Mouse (Mus musculus) MEL (cell line): ENCODE measurements around the gene Rapgef1.

Source experiments
- CHD2 ChIP-seq: IDR thresholded peaks from 2 replicates; pipeline ENCODE4 v1.6.1; 2011; ENCODE audit warnings: low read length, improper control_type of control experiment
- ETS1 ChIP-seq: IDR thresholded peaks from 2 replicates; pipeline ENCODE4 v1.6.1; 2012; ENCODE audit warnings: low read depth, mild to moderate bottlenecking, inconsistent platforms, low read length, improper control_type of control experiment, moderate library complexity
- GATA1 ChIP-seq: IDR thresholded peaks from 2 replicates; pipeline ENCODE4 v1.6.1; 2011; ENCODE audit warnings: low read depth, low read length, improper control_type of control experiment
- HCFC1 ChIP-seq: IDR thresholded peaks from 2 replicates; pipeline ENCODE4 v1.6.1; 2012; ENCODE audit warnings: low read depth, mild to moderate bottlenecking, inconsistent platforms, low read length, improper control_type of control experiment, moderate library complexity
- MXI1 ChIP-seq: IDR thresholded peaks from 2 replicates; pipeline ENCODE4 v1.6.1; 2011; ENCODE audit warnings: mild to moderate bottlenecking, low read depth, low read length, improper control_type of control experiment
- POLR2A ChIP-seq, 2 experiments: IDR thresholded peaks; 2 replicates each; pipeline ENCODE4 v1.6.1; 2011 to 2012; ENCODE audit warnings: low read length in 2 of 2, mild to moderate bottlenecking in 2 of 2, control low read depth in 1 of 2, improper control_type of control experiment in 1 of 2, low read depth in 1 of 2, moderate library complexity in 1 of 2; ENCODE audit not compliant: control insufficient read depth in 1 of 2, insufficient read depth in 1 of 2, poor library complexity in 1 of 2
- TCF12 ChIP-seq: IDR thresholded peaks from 2 replicates; pipeline ENCODE4 v1.6.1; 2014; ENCODE audit warnings: low read depth, mild to moderate bottlenecking, inconsistent platforms, low read length, improper control_type of control experiment, moderate library complexity
- USF1 ChIP-seq: IDR thresholded peaks from 2 replicates; pipeline ENCODE4 v1.6.1; 2014; ENCODE audit warnings: low read depth, mild to moderate bottlenecking, inconsistent platforms, low read length, improper control_type of control experiment, moderate library complexity
- ZNF384 ChIP-seq: IDR thresholded peaks from 2 replicates; pipeline ENCODE4 v1.6.1; 2012; ENCODE audit warnings: low read depth, mild to moderate bottlenecking, inconsistent platforms, low read length, improper control_type of control experiment

- TF ChIP-seq POLR2A (IDR thresholded peaks at IDR 0.05; ENCODE audit: control insufficient read depth in 1 of 2, insufficient read depth in 1 of 2, low read depth in 1 of 2, low read length in 2 of 2, poor library complexity in 1 of 2) (no peak), MXI1 (no peak), HCFC1 (no peak), TCF12 (no peak), ETS1 (0 out of 2 replicates have a peak, but pooled peaks have one; percentile 33), GATA1 (no peak), CHD2 (no peak), USF1 (no peak), ZNF384 (no peak)
Observed at GRCm38 (mm10) chr2:29661751-29662191, 42.3 kb downstream of the Rapgef1 start.
